ENCODE assay signal across 12 mouse cellular contexts in the genomic region with DNA sequence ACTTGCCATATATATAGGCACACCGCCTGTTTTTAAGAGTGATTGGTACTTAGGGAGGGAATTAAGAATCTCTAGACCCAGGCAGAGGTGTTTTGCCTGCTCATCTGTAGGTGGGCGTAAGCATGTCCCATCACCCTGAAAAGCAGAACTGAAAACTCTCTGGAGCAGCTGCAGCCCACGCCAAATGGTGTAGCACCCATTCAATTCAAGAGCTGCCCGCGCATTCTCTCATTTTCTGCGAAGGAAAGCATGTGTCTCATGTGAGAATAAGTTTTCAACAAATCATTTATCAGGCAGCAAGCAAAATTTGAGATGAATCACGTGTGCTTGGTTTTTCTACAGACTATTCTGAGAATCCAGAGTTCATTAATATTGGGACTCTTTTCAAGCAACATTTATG.
DNase-seq lines count a peak whose midpoint lies in the region; ATAC-seq and TF ChIP-seq lines count a peak whose summit lies in the region.
"Had no signal": no experiment of that assay in that cellular context is flagged by ENCODE, and none has a peak within 500 bp of the region (broad histone marks: within the 10 kb centered on the region; RNA-seq: fewer than 3 reads in every experiment).

No protein-coding gene starts in this region.

- peaks cover 3% of the 10 kb centered on the region; the same call in 1 of the 2 replicates for H3K4me1 ChIP-seq in cerebellum, adult 2 months (ENCODE audit: control insufficient read depth, insufficient read depth, low read length)
- H3K4me1 ChIP-seq in lung, embryonic 16.5 days (replicated peaks; ENCODE audit: control insufficient read depth, insufficient read depth, low read length): peaks cover 23% of the 10 kb centered on the region
- H3K4me1 ChIP-seq: liver, embryonic 15.5 days had no signal

- intact Hi-C loops in left cerebral cortex, postnatal 36 days (cut with DNase I): no loop called here

- H3K27ac ChIP-seq in cerebellum, adult 2 months (ENCODE audit: insufficient read depth, low read length): peak overlapping the region; percentile 47; the same call in 1 of the 2 replicates
- peak overlapping the region; percentile 51 for H3K27ac ChIP-seq in lung, embryonic 16.5 days (ENCODE audit: low read length)
- H3K27ac ChIP-seq: liver, embryonic 15.5 days had no signal

- 91% methylated on average over 7 of the region's 7 CpGs for WGBS in cerebellum, adult 2 months
- 61% methylated on average over 7 of the region's 7 CpGs for WGBS in lung, embryonic 16.5 days

- no peak overlapping the region for H3K4me3 ChIP-seq in cerebellum, adult 2 months (replicated peaks; ENCODE audit: insufficient read depth, low read depth, low read length)
- no peak overlapping the region for H3K4me3 ChIP-seq in lung, embryonic 16.5 days (ENCODE audit: low read length)
- H3K4me3 ChIP-seq: liver, embryonic 15.5 days had no signal

- TF ChIP-seq POLR2A in cerebellum, adult 2 months (IDR thresholded peaks at IDR 0.05; ENCODE audit: borderline replicate concordance, insufficient read depth, low read length): no peak

- no peak for ATAC-seq in lung, embryonic 16.5 days (ENCODE audit: low read depth)
- ATAC-seq: intestine, embryonic 16.5 days had no signal

- TF ChIP-seq CTCF in cerebellum, adult 2 months (IDR thresholded peaks at IDR 0.05; ENCODE audit: borderline replicate concordance, insufficient read depth, low read depth, low read length): no peak

- no peaks in the 10 kb centered on the region for H3K36me3 ChIP-seq in lung, embryonic 16.5 days (ENCODE audit: control insufficient read depth, insufficient read depth, low read length)
- H3K36me3 ChIP-seq: liver, embryonic 15.5 days had no signal

- H3K9ac ChIP-seq in lung, embryonic 16.5 days (ENCODE audit: low read length): no peak overlapping the region
- H3K9ac ChIP-seq: liver, embryonic 15.5 days had no signal

- no peak overlapping the region for H3K4me2 ChIP-seq in lung, embryonic 16.5 days (ENCODE audit: low read depth, low read length)
- H3K4me2 ChIP-seq: liver, embryonic 15.5 days had no signal

- H3K27me3 ChIP-seq in cerebellum, adult 2 months (ENCODE audit: control insufficient read depth, insufficient read depth, low read length): no peaks in the 10 kb centered on the region
- no peaks in the 10 kb centered on the region for H3K27me3 ChIP-seq in lung, embryonic 16.5 days (ENCODE audit: control insufficient read depth, insufficient read depth, low read depth, low read length)
- H3K27me3 ChIP-seq: liver, embryonic 15.5 days had no signal

- H3K9me3 ChIP-seq in lung, embryonic 16.5 days (ENCODE audit: control insufficient read depth, low read length): no peaks in the 10 kb centered on the region
- H3K9me3 ChIP-seq: liver, embryonic 15.5 days had no signal

- no peak for DNase-seq in cerebellum, adult 2 months
- no peak for DNase-seq in cerebellum, adult 9-11 months
- DNase-seq in lung, postnatal 14 days: no peak
- peak; percentile 51 to 65 for DNase-seq in left cerebral cortex, postnatal 36 days (ENCODE audit: low spot score in 2 of 2)
- DNase-seq in spleen, postnatal 14 days (ENCODE audit: low spot score in 2 of 2): peak; percentile 9 to 25
- DNase-seq in adrenal gland, adult 18-20 months (ENCODE audit: low spot score in 2 of 2): no peak
- DNase-seq in liver: no peak
- DNase-seq: gastrocnemius, postnatal 25 days; heart, postnatal 14 days had no signal

Comparison
In these comparisons a context has a peak if more than half of its experiments do, and no peak if none do; other contexts are left out.
1. DNase-seq: peak in left cerebral cortex, postnatal 36 days (2 of 2) and spleen, postnatal 14 days (2 of 2); none in cerebellum, adult 2 months (0 of 2), cerebellum, adult 9-11 months (single experiment), lung, postnatal 14 days (single experiment), adrenal gland, adult 18-20 months (0 of 2) and liver (single experiment).